Mouse (Mus musculus) erythroblast, adult 5-6 weeks (primary cell): ENCODE data around the gene Abhd15. TPM values are rescaled to one million over a fixed set of nuclear protein-coding genes. Genes with fewer than 3 reads are reported as not detected.

ENCODE experiments used
- ATAC-seq: replicated peaks from 2 replicates; pipeline ENCODE4 v1.8.0; 2016; ENCODE audit warnings: moderate number of reproducible peaks, mild to moderate bottlenecking, moderate TSS enrichment, inconsistent platforms; ENCODE audit not compliant: poor library complexity, low FRiP score, severe bottlenecking
- total RNA-seq, 2 experiments: library from RNA; stranded (forward) in 1 of 2; stranded (reverse) in 1 of 2; fragments of 150-400 nt in 1 of 2; fragments of 200-764, 138-1000 nt in 1 of 2; gene quantifications; 2 replicates each; pipeline versions ENCODE4 v1.2.3 to v1.2.4; 2015 to 2017; ENCODE audit warnings: low replicate concordance in 2 of 2

The Abhd15 gene
- total RNA-seq, 2 experiments from 2014 or later = 2.5 TPM; not detected in 1

DNA sequence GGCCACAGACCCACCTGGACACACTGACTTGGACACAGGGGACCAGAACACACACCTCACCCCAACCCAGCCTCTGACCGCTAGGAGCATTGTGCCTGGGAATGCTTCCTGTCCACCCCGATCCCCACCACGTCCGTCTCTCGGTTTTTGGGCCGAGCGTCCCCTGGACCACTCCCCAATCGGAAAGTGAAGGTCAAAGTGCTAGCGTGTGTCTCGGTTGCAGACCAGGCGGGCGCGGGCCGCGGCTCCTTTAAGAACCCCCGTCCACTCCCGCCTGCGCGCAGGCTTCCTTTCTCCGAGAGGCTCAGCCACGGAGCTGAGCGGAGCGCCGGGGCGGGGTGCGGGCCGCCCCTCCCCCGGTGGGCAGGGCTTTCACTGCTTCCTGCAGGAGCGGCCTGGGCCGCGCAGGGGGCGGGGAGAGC lies 22.0 kb upstream of the Abhd15 start:
- peak; percentile 86 for ATAC-seq

DNA sequence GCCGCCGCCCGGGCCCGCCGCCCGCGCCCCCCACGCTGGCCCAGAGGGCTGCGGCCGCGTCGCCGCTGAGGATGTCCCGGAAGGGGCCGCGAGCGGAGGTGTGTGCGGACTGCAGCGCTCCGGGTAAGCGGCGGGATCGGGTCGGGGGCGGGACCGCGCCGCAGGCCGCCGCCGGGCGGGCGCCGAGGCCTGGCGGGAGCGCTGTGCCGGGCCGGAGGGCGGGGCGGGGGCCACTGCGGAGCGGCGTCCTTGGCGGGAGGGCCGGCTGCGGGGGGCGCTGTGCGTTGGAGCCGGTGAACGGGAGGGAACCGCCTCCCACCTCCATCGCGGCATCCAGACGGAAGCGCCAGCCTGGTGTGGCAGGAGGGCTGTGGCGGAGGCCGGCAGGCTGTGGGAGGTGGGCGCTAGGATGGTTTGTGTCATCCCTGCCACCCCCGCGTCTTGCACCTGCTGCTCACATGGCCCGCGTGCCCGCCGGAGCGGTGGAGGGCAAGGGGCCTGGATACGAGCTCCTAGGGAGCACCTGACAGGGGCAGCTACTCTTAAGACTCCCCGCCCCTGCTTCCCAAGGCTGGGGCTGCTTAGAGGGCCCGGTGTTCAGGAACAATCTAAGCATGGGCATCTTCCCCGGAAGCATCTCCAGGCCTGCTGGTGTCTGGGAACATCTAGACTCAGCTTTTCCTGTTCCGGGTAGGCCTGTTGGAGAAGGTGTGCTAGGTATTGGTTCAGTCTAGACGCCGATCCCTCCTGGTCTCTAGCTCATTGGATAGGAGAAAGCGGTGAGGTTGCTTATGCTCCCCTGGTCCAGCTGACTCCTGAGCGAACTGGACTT lies 21.2 kb upstream of the Abhd15 start, which contains the start of gene Git1:
Gene Git1, plus strand, starts transcription at position 51 of the 832 bp plus-strand sequence.
- no peak for ATAC-seq

DNA sequence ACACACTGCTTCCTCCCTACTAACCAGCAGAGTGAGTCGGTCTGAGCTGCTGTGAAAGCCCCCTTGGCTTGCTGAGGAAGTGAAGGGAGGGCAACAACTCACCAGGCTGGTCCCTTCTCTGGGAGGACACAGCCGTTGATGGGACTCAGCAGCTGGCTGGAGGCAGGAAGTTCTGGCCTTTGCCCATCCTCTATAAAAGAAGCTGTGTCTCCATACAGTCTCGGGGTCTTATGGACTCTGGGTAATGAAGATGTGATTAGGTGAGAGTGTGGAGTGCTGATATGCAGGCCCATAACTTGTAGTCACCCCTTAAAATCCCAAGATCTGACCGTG lies 20.6 kb upstream of the Abhd15 start:
- no peak for ATAC-seq

DNA sequence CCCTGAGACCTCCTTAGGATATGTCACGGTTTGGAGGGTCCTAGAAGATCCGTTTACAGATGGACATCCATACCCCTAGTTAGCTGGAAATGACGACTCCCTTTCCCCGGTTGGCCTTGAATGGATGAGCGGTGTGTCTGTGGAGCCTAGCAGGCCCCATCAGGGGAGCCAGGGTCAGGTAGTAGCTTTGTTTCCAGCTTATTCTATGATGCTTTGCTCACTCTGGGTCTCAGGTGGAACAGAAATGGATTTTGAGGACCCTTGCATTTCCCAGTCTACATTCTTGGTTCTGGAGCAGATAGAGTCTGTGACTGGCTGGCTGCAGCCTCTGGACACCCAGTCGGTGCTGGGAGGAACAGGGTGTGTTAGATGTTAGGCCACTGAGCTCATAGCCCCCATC lies 20.1 kb upstream of the Abhd15 start:
- no peak for ATAC-seq

DNA sequence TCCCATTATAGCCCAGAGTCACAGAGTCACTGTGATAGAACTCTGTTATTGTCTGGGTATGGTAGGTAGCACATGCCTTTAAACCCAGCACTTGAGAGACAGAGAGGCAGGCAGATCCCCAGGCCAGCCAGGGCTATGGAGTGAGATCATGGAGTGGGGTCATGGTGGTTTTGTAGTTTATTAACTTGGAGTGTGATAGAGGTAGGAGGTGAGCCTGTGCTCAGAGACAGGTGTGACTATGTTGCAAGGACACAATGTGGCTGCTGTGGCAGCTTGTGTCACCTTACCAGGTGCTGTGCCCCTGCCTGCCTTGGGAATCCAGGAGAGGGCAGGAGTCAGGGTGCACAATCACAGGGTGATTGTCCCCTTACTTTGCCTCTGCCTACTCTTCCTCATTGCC lies 19.4 kb upstream of the Abhd15 start:
- no peak for ATAC-seq

DNA sequence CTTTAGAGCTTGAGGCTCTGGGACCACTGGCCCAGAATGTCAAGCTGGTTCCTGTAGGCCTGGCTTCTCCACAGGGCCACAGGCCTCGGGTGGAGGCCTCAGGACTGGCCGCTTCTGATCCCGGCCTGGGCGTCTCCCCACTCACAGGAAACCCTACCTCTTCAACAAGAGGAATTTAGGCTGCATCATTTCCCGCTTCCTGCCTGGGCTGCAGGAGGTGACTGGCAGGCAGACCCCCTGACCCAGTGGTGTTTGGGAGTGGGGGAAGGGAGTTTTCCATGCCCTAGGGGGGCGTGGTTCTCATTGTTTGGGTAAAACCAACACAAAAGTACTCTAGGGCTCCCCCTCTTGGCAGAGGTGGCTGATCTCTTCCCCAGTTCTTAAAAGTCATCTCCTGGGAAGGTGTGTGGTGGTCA lies 17.6 kb upstream of the Abhd15 start:
- ATAC-seq = no peak

DNA sequence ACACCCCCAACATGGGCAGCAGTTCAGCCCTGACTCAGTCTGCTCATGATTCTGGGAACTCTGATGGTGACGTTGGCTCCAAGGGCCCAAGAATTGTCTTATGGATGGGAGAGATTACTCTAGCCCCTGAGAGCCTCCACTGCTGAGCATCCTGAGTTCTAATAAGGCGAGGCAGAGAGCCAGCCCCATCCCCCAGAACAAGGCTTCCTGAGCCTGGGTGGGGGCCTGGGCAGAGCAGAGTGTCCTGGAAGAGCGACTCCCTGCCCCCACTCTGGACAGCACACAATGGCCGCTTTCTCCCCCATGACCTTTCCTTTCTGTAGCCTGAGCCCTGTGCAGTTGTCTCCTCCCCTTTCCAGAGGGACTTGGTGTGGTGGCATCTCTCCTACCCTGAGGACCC lies 17.1 kb upstream of the Abhd15 start:
- ATAC-seq = no peak

DNA sequence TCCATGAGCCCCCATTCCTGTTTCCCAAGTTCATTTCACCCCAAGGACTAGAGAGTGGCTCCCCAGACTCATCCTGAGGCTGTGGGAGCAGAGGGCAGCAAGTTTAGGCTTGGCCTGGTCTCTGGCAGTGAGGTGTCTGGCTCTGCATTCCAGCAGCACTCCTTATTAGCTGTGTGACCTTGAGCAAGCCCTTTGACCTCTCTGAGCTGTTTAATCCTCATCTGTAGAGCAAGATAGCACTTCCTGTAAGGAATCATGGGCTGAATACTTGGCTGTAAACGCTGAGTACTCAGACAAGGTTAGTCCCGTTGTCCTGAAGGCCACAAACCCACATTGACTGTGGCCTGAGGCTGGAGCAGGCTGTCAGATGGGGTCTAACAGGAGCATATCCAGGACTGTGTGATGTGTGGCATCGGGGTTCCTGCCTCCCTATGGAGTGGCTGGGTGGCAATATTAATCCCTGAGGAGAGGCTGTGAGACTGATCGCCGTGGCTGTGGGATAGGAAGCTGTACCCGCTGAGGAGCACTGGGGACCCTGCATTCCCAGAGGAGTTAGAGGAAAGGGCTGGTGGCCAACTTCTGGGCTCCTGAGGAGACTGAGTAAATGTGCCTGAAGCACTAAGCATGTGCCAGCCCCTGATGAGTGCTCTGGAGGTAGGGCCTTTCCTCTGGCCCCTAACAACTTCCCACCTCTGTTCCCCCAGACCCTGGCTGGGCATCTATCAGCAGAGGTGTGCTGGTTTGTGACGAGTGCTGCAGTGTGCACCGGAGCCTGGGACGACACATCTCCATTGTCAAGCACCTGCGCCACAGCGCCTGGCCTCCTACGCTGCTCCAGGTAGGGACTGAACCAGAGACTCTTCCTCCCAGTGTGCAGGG lies 16.4 kb upstream of the Abhd15 start:
- no peak for ATAC-seq

DNA sequence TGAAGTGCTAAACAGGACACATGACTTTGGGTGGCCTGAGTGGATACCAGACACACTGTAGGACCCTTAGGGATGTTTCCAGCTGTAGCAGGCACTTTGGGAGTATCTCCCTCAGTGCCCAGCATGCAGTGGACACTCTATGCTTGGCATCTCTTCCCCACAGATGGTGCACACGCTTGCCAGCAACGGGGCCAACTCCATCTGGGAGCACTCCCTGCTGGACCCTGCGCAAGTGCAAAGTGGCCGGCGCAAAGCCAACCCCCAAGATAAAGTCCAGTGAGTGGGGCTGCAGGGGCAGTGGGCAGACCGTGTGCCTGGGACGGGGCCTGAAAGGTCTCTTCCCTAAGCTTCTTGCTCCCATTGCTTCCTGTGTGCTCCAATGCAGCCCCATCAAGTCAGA lies 15.6 kb upstream of the Abhd15 start:
- no peak for ATAC-seq

DNA sequence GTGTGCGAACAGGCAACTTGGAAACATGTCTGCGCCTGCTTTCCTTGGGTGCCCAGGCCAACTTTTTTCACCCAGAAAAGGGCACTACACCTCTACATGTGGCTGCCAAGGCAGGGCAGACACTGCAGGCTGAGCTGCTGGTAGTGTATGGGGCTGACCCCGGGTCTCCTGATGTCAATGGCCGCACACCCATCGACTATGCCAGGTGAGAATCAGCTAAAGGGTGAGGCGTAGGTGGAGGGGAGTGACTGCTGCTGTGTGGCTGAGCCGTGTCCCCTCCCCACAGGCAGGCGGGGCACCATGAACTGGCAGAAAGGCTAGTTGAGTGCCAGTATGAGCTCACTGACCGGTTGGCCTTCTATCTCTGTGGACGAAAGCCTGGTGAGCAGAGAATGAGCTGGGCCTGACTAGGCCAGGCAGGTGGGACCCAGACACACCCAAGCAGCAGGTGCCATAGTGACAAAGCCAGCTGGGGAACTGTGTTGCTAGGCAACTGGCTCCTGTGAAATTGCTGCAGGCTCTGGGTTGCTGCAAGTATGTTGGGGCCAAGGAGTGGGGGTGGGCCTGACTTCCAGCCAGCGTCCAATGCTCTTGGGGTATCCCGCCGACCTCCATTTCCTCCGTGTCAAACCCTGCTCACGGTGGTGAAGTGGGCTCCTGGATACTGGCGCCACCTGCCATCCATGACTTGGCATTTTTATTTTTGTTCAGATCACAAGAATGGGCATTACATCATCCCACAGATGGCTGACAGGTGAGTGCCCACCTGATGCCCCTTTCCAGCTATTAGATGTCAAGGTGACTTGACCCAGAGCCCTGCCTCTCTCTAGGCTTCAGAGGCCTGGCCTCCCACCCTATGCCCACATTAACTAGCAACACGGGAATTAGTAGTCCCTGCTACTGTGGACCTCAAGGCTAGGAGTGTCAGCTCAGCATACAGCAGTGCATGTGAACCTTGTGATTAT lies 14.3 kb upstream of the Abhd15 start:
- ATAC-seq = peak; percentile 5; the same call in 1 of the 2 replicates

DNA sequence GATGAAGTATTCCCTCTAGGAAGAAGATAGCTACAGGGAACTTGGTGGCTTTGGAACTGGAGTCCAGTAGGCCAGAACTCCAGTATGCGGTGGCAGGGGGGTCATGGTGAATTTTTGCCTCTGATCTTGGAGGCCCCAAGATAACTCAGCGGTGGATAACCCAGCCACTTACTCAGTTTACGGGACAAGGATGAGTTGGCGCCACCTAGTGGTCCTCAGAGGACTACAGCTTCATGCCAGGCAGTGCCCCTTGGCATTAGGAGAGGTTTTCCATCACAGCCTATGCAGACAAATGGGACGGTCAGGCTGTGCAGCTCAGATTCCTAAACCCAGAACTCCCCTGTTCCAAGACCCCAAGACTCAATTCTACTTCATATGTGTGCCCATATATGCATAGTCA lies 13.5 kb upstream of the Abhd15 start:
- peak; percentile 60 for ATAC-seq

DNA sequence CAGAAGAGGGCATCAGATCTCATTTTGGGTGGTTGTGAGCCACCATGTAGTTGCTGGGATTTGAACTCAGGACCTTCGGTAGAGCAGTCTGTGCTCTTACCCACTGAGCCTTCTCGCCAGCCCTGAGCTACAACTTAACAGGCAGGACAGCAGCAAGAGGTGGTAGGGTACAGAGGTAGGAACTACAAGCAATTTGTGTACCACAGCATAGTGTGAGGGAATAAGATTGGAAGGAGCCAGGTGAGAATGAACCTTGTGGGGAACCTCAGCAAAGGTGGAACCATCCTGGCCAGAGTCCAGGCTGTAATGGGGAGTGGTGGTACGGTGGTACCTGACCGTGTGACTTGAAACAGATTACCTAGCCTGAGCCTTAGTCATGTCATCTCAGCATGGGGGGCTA lies 12.9 kb upstream of the Abhd15 start:
- ATAC-seq = no peak

DNA sequence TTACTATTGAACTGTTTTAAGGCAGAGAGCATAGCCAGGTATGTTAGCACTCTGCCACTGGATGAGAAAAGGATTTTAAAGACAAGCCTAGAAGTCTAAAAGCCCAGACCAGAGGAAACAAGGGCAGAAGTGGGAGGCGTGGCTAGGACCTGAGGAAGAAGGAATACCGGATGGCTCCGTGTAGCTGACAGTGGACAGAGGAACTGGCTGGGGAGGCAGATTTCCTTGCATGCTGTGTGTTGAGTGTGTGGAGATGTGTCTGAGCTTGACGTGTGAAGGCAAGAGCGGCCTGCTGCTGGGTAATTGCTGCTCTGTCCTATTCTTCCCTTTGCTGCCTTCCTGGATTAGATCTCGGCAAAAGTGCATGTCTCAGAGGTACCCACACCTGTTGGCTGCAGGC lies 12.4 kb upstream of the Abhd15 start:
- ATAC-seq = no peak

DNA sequence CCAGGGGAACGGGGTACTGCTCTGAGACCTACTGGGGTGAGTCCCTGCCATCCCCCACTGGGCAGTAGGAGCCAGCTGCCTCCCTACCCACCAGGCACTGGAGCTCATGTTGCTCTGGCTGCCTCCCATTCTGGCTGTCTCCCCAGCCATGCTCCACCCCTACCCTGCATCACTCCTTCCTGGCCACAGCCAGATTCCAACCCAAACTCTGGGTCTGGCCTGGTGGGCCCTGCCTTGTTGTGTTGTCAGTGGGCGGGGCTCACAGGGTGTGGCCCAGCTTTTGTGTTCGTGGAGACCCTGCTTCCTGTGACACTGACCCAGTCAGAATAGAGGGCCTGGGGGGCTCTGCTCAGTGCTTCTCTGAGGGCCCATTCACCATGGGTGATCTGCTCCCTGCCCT lies 11.4 kb upstream of the Abhd15 start:
- no peak for ATAC-seq

DNA sequence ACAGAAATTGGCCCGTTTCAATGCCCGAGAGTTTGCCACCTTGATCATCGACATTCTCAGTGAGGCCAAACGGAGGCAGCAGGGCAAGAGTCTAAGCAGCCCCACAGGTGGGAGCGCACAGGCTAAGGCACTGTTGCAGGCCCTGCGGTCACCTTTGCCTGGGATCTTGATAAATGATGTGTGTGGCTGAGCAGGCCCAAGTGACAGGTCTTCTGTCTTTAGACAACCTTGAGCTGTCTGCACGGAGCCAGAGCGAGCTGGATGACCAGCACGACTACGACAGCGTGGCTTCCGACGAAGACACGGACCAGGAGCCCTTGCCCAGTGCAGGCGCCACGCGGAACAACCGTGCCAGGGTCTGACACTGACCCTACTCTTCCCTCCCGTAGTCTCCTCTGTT lies 10.5 kb upstream of the Abhd15 start:
- no peak for ATAC-seq

DNA sequence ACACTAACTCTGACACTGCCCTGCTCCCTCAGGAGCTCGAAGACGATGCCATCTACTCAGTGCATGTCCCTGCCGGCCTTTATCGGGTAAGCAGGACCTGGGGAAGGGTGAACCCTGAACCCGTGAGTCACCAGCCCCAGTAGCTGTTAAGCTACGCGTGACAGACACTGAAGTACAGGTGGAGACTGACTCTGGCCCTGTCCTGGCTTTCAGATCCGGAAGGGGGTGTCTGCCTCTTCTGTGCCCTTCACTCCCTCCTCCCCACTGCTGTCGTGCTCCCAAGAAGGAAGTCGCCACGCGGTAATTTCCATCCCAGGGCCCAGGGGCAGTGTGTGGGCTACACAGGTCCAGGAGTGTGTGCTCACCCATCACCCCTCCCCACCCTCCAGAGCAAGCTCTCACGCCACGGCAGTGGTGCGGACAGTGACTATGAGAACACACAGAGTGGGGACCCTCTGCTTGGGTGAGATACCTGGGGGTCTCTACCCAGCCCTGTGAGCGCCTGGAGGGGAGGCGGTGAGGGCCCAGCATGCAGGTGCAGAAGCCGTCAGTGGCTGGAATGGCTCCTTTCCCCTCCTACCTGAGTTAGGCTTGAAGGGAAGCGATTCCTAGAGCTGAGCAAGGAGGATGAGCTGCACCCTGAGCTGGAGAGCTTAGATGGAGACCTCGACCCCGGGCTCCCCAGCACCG lies 9.5 kb upstream of the Abhd15 start:
- no peak for ATAC-seq

DNA sequence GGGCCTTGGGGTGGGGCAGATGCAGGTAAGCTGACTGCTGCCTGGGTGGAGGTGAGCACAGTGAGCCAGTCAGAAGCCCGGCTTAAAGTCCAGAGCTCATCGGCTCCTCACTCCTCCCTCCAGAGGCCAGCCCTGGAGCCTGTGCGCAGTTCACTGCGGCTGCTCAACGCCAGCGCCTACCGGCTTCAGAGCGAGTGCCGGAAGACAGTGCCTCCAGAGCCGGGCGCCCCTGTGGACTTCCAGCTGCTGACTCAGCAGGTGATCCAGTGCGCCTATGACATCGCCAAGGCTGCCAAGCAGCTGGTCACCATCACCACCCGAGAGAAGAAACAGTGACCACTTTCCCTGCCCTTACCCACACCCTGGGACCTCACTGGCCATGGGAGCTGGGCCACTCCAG lies 8.6 kb upstream of the Abhd15 start:
- no peak for ATAC-seq

DNA sequence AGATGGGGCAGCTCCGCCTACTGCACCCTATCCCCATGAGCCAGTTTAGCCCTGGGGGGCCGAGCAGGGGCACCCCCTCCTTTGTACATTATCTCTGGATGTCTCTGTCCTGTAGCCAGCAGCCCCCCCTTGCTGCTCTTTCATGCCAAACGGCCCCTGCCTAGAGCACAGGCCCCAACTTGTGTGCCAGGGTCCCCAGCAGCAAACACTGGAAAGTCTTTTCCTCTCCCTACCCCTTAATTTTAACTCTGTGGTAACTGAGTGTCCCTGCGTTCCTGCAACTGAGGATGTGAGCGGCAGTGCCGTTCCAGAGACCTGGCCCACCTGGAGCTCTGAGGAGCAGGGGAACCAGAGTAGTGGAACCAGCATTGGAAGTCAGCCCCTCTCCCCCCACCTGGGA lies 8.0 kb upstream of the Abhd15 start:
- no peak for ATAC-seq

DNA sequence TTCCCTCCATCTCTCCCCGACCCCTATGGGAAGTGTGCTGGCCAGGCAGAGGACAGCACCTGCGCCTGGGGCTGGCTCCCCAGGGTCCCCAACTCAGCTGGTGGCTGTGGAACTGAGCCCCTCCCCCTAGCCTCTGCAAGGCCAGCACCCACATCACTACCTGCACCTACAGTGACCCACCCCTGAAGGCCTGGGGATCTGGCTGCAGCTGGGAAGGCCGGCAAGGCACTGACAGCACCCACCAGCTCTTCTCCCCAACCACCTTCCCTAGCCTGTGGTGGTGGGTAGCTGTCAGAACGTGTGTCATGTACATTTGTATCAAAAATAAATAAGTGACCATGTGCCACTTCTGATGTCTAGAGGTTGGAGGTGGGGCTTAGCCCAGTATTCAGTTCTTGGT lies 7.5 kb upstream of the Abhd15 start:
- ATAC-seq = 0 out of 2 replicates have a peak, but pooled peaks have one; percentile 3
